17 mouse cellular contexts compared by ENCODE assay signal in genomic region chr4:23994261-23994965, GRCm38 (mm10).
DNase-seq lines count a peak whose midpoint lies in the region; ATAC-seq and TF ChIP-seq lines count a peak whose summit lies in the region.
"Had no signal": no experiment of that assay in that cellular context is flagged by ENCODE, and none has a peak within 500 bp of the region (broad histone marks: within the 10 kb centered on the region; RNA-seq: fewer than 3 reads in every experiment).

No protein-coding gene starts in this region.

- H3K27ac ChIP-seq in hindbrain, embryonic 12.5 days: peak overlapping the region; percentile 67
- H3K27ac ChIP-seq in midbrain, embryonic 14.5 days (replicated peaks; ENCODE audit: low read depth, low read length): peak overlapping the region; percentile 68
- H3K27ac ChIP-seq: left cerebral cortex, adult 2 months; limb, embryonic 15.5 days had no signal

- ATAC-seq in hindbrain, embryonic 12.5 days (ENCODE audit: low FRiP score): peak; percentile 97
- ATAC-seq in midbrain, embryonic 14.5 days (ENCODE audit: low FRiP score, low TSS enrichment): peak; percentile 70; the same call in 1 of the 2 replicates

- H3K27me3 ChIP-seq in hindbrain, embryonic 12.5 days: no peaks in the 10 kb centered on the region
- H3K27me3 ChIP-seq in midbrain, embryonic 14.5 days (ENCODE audit: control insufficient read depth, insufficient read depth, low read length): no peaks in the 10 kb centered on the region
- H3K27me3 ChIP-seq: limb, embryonic 15.5 days had no signal

- H3K9me3 ChIP-seq in hindbrain, embryonic 12.5 days (replicated peaks): no peaks in the 10 kb centered on the region
- no peaks in the 10 kb centered on the region for H3K9me3 ChIP-seq in midbrain, embryonic 14.5 days (ENCODE audit: control insufficient read depth, low read length)
- H3K9me3 ChIP-seq: limb, embryonic 15.5 days had no signal

- H3K4me1 ChIP-seq in hindbrain, embryonic 12.5 days: peaks cover 9% of the 10 kb centered on the region
- H3K4me1 ChIP-seq in midbrain, embryonic 14.5 days (ENCODE audit: control insufficient read depth, insufficient read depth, low read length): peaks cover 9% of the 10 kb centered on the region; the same call in 1 of the 2 replicates
- H3K4me1 ChIP-seq in lung, adult 2 months (ENCODE audit: control insufficient read depth, insufficient read depth, low read length): no peaks in the 10 kb centered on the region
- H3K4me1 ChIP-seq: limb, embryonic 15.5 days had no signal

- TF ChIP-seq CTCF in brain, embryonic 14.5 days (IDR thresholded peaks at IDR 0.05; ENCODE audit: borderline replicate concordance, extremely low read depth, insufficient read depth, insufficient read length): no peak
- TF ChIP-seq CTCF in lung, adult 2 months (IDR thresholded peaks at IDR 0.05; ENCODE audit: insufficient read depth, low read length): no peak

- H3K9ac ChIP-seq in hindbrain, embryonic 12.5 days: no peak overlapping the region
- H3K9ac ChIP-seq in midbrain, embryonic 14.5 days (replicated peaks; ENCODE audit: low read length): no peak overlapping the region
- H3K9ac ChIP-seq: limb, embryonic 15.5 days; lung, embryonic 14.5 days had no signal

- no peak overlapping the region; the same call in 1 of the 2 replicates for H3K4me2 ChIP-seq in hindbrain, embryonic 12.5 days (replicated peaks)
- 0 out of 2 replicates have a peak overlapping the region, but pooled peaks have one; percentile 24 for H3K4me2 ChIP-seq in midbrain, embryonic 14.5 days (ENCODE audit: low read length)
- H3K4me2 ChIP-seq: limb, embryonic 15.5 days; lung, embryonic 14.5 days had no signal

- 14% methylated on average over 4 of the region's 4 CpGs for WGBS in hindbrain, embryonic 12.5 days
- 3% methylated on average over 4 of the region's 4 CpGs for WGBS in midbrain, embryonic 14.5 days
- 25% methylated on average over 4 of the region's 4 CpGs for WGBS in lung, adult 2 months

- H3K36me3 ChIP-seq in hindbrain, embryonic 12.5 days: no peaks in the 10 kb centered on the region
- no peaks in the 10 kb centered on the region for H3K36me3 ChIP-seq in midbrain, embryonic 14.5 days (ENCODE audit: control insufficient read depth, insufficient read depth, low read length)
- H3K36me3 ChIP-seq: limb, embryonic 15.5 days had no signal

- TF ChIP-seq POLR2A in brain, embryonic 14.5 days (IDR thresholded peaks at IDR 0.05; ENCODE audit: borderline replicate concordance, extremely low read depth, insufficient read depth, insufficient read length, poor library complexity, severe bottlenecking): no peak
- no peak for TF ChIP-seq POLR2A in lung, adult 2 months (IDR thresholded peaks at IDR 0.05; ENCODE audit: borderline replicate concordance, extremely low read depth, low read depth, low read length)

- no peak overlapping the region for H3K4me3 ChIP-seq in hindbrain, embryonic 12.5 days
- H3K4me3 ChIP-seq in midbrain, embryonic 14.5 days (replicated peaks; ENCODE audit: low read depth, low read length): no peak overlapping the region
- H3K4me3 ChIP-seq in lung, adult 2 months (replicated peaks; ENCODE audit: extremely low read depth, low read depth, low read length): no peak overlapping the region
- H3K4me3 ChIP-seq: erythroblast, embryonic 14.5 days; left cerebral cortex, adult 2 months; limb, embryonic 15.5 days had no signal

- peak; percentile 88 for DNase-seq in brain, embryonic 14.5 days (ENCODE audit: low read depth)
- DNase-seq in embryo, embryonic 9.5 days (ENCODE audit: extremely low spot score): peak; percentile 24
- peak; percentile 35 for DNase-seq in midbrain, embryonic 14.5 days
- no peak for DNase-seq in lung, adult 2 months
- DNase-seq in cerebellum, adult 18-20 months: no peak
- no peak for DNase-seq in spleen, adult 18-20 months
- DNase-seq: cerebellum, postnatal 25 days; heart, postnatal 14 days; kidney, adult 11 months; kidney, postnatal 36 days; lung, embryonic 14.5 days; right cerebral cortex, postnatal 14 days; thymus, adult 2 months had no signal

Comparison
In these comparisons a context has a peak if more than half of its experiments do, and no peak if none do; other contexts are left out.
1. DNase-seq: peak in brain, embryonic 14.5 days (single experiment), embryo, embryonic 9.5 days (single experiment) and midbrain, embryonic 14.5 days (single experiment); none in lung, adult 2 months (single experiment), cerebellum, adult 18-20 months (0 of 2) and spleen, adult 18-20 months (0 of 2).